Mouse (Mus musculus): ENCODE results near the gene Wasl. TPM values are rescaled to one million over a fixed set of nuclear protein-coding genes. Genes with fewer than 3 reads are reported as not detected.
A peak's percentile ranks its signal among the peaks of the same experiment; 100 is the strongest.

Gene Wasl
- polyA plus RNA-seq, 1 experiment from 2014 or later, result 51.1 TPM

- H3K4me1 ChIP-seq (ENCODE audit: control insufficient read depth, insufficient read depth, low read length), result no peaks in the 10 kb centered on the region
- no peak overlapping the region for H3K27ac ChIP-seq (replicated peaks; ENCODE audit: low read depth, low read length)
- no peaks in the 10 kb centered on the region for H3K9me3 ChIP-seq (ENCODE audit: control insufficient read depth, low read length)
- no peak overlapping the region for H3K4me2 ChIP-seq (ENCODE audit: low read depth, low read length)
- no peak for ATAC-seq (ENCODE audit: low read depth)
- H3K9ac ChIP-seq (ENCODE audit: low read depth, low read length), result no peak overlapping the region
- no peak for DNase-seq (ENCODE audit: low spot score)
- no peak overlapping the region for H3K4me3 ChIP-seq (ENCODE audit: low read depth, low read length)
- H3K36me3 ChIP-seq (ENCODE audit: control insufficient read depth, insufficient read depth, low read length), result no peaks in the 10 kb centered on the region
- 67% methylated on average over 11 of the region's 11 CpGs for WGBS
- no peaks in the 10 kb centered on the region for H3K27me3 ChIP-seq (replicated peaks; ENCODE audit: control insufficient read depth, insufficient read depth, low read length)
Observed at GRCm38 (mm10) chr6:24570278-24570677, 94.5 kb downstream of the Wasl start.

- WGBS, result 85% methylated on average over 1 of the region's 1 CpGs
- Histone ChIP-seq H3K9me3 (ENCODE audit: control insufficient read depth, low read length) (no peaks in the 10 kb centered on the region), H3K36me3 (ENCODE audit: control insufficient read depth, insufficient read depth, low read length) (no peaks in the 10 kb centered on the region), H3K4me2 (ENCODE audit: low read depth, low read length) (no peak overlapping the region), H3K4me3 (ENCODE audit: low read depth, low read length) (no peak overlapping the region), H3K9ac (ENCODE audit: low read depth, low read length) (no peak overlapping the region), H3K27me3 (replicated peaks; ENCODE audit: control insufficient read depth, insufficient read depth, low read length) (no peaks in the 10 kb centered on the region), H3K27ac (replicated peaks; ENCODE audit: low read depth, low read length) (no peak overlapping the region), H3K4me1 (ENCODE audit: control insufficient read depth, insufficient read depth, low read length) (no peaks in the 10 kb centered on the region)
- no peak for DNase-seq (ENCODE audit: low spot score)
- ATAC-seq (ENCODE audit: low read depth), result no peak
Observed at GRCm38 (mm10) chr6:24569711-24570110, 95.1 kb downstream of the Wasl start.

- no peaks in the 10 kb centered on the region for H3K36me3 ChIP-seq (ENCODE audit: control insufficient read depth, insufficient read depth, low read length)
- H3K9me3 ChIP-seq (ENCODE audit: control insufficient read depth, low read length), result no peaks in the 10 kb centered on the region
- 84% methylated on average over 5 of the region's 5 CpGs for WGBS
- no peak overlapping the region for H3K4me2 ChIP-seq (ENCODE audit: low read depth, low read length)
- H3K4me1 ChIP-seq (ENCODE audit: control insufficient read depth, insufficient read depth, low read length), result no peaks in the 10 kb centered on the region
- H3K27ac ChIP-seq (replicated peaks; ENCODE audit: low read depth, low read length), result no peak overlapping the region
- ATAC-seq (ENCODE audit: low read depth), result no peak
- DNase-seq (ENCODE audit: low spot score), result no peak
- no peak overlapping the region for H3K4me3 ChIP-seq (ENCODE audit: low read depth, low read length)
- H3K9ac ChIP-seq (ENCODE audit: low read depth, low read length), result no peak overlapping the region
- no peaks in the 10 kb centered on the region for H3K27me3 ChIP-seq (replicated peaks; ENCODE audit: control insufficient read depth, insufficient read depth, low read length)
Observed at GRCm38 (mm10) chr6:24568963-24569362, 95.8 kb downstream of the Wasl start.

- Histone ChIP-seq H3K4me1 (ENCODE audit: control insufficient read depth, insufficient read depth, low read length) (no peaks in the 10 kb centered on the region), H3K9me3 (ENCODE audit: control insufficient read depth, low read length) (no peaks in the 10 kb centered on the region), H3K27me3 (replicated peaks; ENCODE audit: control insufficient read depth, insufficient read depth, low read length) (no peaks in the 10 kb centered on the region), H3K4me3 (ENCODE audit: low read depth, low read length) (no peak overlapping the region), H3K36me3 (ENCODE audit: control insufficient read depth, insufficient read depth, low read length) (no peaks in the 10 kb centered on the region), H3K9ac (ENCODE audit: low read depth, low read length) (no peak overlapping the region), H3K4me2 (ENCODE audit: low read depth, low read length) (no peak overlapping the region), H3K27ac (replicated peaks; ENCODE audit: low read depth, low read length) (no peak overlapping the region)
- DNase-seq (ENCODE audit: low spot score), result no peak
- peak; percentile 22; the same call in 1 of the 2 replicates for ATAC-seq (ENCODE audit: low read depth)
- WGBS, result 86% methylated on average over 1 of the region's 1 CpGs
Observed at GRCm38 (mm10) chr6:24564886-24565285, 99.9 kb downstream of the Wasl start.

- no peaks in the 10 kb centered on the region for H3K27me3 ChIP-seq (replicated peaks; ENCODE audit: control insufficient read depth, insufficient read depth, low read length)
- no peak overlapping the region for H3K27ac ChIP-seq (replicated peaks; ENCODE audit: low read depth, low read length)
- no peak overlapping the region for H3K4me3 ChIP-seq (ENCODE audit: low read depth, low read length)
- H3K9me3 ChIP-seq (ENCODE audit: control insufficient read depth, low read length), result no peaks in the 10 kb centered on the region
- 66% methylated on average over 9 of the region's 9 CpGs for WGBS
- no peaks in the 10 kb centered on the region for H3K4me1 ChIP-seq (ENCODE audit: control insufficient read depth, insufficient read depth, low read length)
- H3K36me3 ChIP-seq (ENCODE audit: control insufficient read depth, insufficient read depth, low read length), result no peaks in the 10 kb centered on the region
- H3K4me2 ChIP-seq (ENCODE audit: low read depth, low read length), result no peak overlapping the region
- DNase-seq (ENCODE audit: low spot score) (no peak), ATAC-seq (ENCODE audit: low read depth) (no peak)
- H3K9ac ChIP-seq (ENCODE audit: low read depth, low read length), result no peak overlapping the region
Observed at GRCm38 (mm10) chr6:24564081-24564480, 100.7 kb downstream of the Wasl start.

Other genes starting within 250 kb of the Wasl start
- 0.56 and 1.6 TPM in 2 replicates for gene Iqub, start 149.9 kb downstream of the Wasl start, polyA plus RNA-seq (2014; fragmentation: Nextera tagmentation; extraction: Ambion mirVana)
- 319 and 379 TPM in 2 replicates for gene Ndufa5, start 137.0 kb downstream of the Wasl start, polyA plus RNA-seq (2014; fragmentation: Nextera tagmentation; extraction: Ambion mirVana)
- gene Asb15, start 136.9 kb downstream of the Wasl start, polyA plus RNA-seq (2014; fragmentation: Nextera tagmentation; extraction: Ambion mirVana), result 0.08 and 0.14 TPM in 2 replicates
- gene Lmod2, start 67.2 kb downstream of the Wasl start, polyA plus RNA-seq (2014; fragmentation: Nextera tagmentation; extraction: Ambion mirVana), result 5.6 and 10.7 TPM in 2 replicates
- gene Hyal6, start 68.2 kb upstream of the Wasl start, polyA plus RNA-seq (2014; fragmentation: Nextera tagmentation; extraction: Ambion mirVana), result not detected in 2 replicates
- not detected in 2 replicates for gene Hyal4, start 83.3 kb upstream of the Wasl start, polyA plus RNA-seq (2014; fragmentation: Nextera tagmentation; extraction: Ambion mirVana)
- gene Spam1, start 126.2 kb upstream of the Wasl start, polyA plus RNA-seq (2014; fragmentation: Nextera tagmentation; extraction: Ambion mirVana), result not detected in 2 replicates
- not detected in 2 replicates for gene Hyal5, start 193.0 kb upstream of the Wasl start, polyA plus RNA-seq (2014; fragmentation: Nextera tagmentation; extraction: Ambion mirVana)